Mouse (Mus musculus): ENCODE measurements at regions not wholly inside any gene's neighbourhood (a gene's known extent, or its start where the extent isn't known, plus 50 kb on each side); places are given as distances from the start of the nearest gene placed in this dataset.

GRCm38 (mm10) chr9:66646226-66646625 is 53.3 kb upstream of the Usp3 start:
- Histone ChIP-seq H3K4me3 (replicated peaks) (no peak overlapping the region), H3K9me3 (no peaks in the 10 kb centered on the region), H3K36me3 (replicated peaks; ENCODE audit: low read length) (no peaks in the 10 kb centered on the region), H3K4me1 (peaks cover 65% of the 10 kb centered on the region), H3K27me3 (replicated peaks) (peaks cover 4% of the 10 kb centered on the region)
- TF ChIP-seq GATA1 (IDR thresholded peaks at IDR 0.05; ENCODE audit: borderline replicate concordance, low read length), result no peak
- TF ChIP-seq FLI1 (IDR thresholded peaks at IDR 0.05; ENCODE audit: low read length), result no peak

GRCm38 (mm10) chr9:66651306-66651705 is 58.4 kb upstream of the Usp3 start:
- Histone ChIP-seq H3K36me3 (replicated peaks; ENCODE audit: low read length) (no peaks in the 10 kb centered on the region), H3K4me3 (replicated peaks) (no peak overlapping the region), H3K9me3 (no peaks in the 10 kb centered on the region), H3K27me3 (replicated peaks) (peaks cover 14% of the 10 kb centered on the region), H3K4me1 (peaks cover 17% of the 10 kb centered on the region)
- no peak for TF ChIP-seq FLI1 (IDR thresholded peaks at IDR 0.05; ENCODE audit: low read length)
- no peak for TF ChIP-seq GATA1 (IDR thresholded peaks at IDR 0.05; ENCODE audit: borderline replicate concordance, low read length)

GRCm38 (mm10) chr9:66657116-66657758 is 56.2 kb upstream of the Car12 start:
- Histone ChIP-seq H3K4me1 (peaks cover 2% of the 10 kb centered on the region; the same call in 1 of the 2 replicates), H3K4me3 (replicated peaks) (no peak overlapping the region), H3K27me3 (replicated peaks) (peaks cover 41% of the 10 kb centered on the region), H3K36me3 (replicated peaks; ENCODE audit: low read length) (no peaks in the 10 kb centered on the region), H3K9me3 (no peaks in the 10 kb centered on the region)
- TF ChIP-seq FLI1 (IDR thresholded peaks at IDR 0.05; ENCODE audit: low read length) (no peak), GATA1 (IDR thresholded peaks at IDR 0.05; ENCODE audit: borderline replicate concordance, low read length) (no peak)

- TF ChIP-seq FLI1 (IDR thresholded peaks at IDR 0.05; ENCODE audit: low read length) (no peak), GATA1 (IDR thresholded peaks at IDR 0.05; ENCODE audit: borderline replicate concordance, low read length) (no peak)
- no peaks in the 10 kb centered on the region for H3K9me3 ChIP-seq
Measured at GRCm38 (mm10) chr9:66658707-66659242, 54.7 kb upstream of the Car12 start.

DNA sequence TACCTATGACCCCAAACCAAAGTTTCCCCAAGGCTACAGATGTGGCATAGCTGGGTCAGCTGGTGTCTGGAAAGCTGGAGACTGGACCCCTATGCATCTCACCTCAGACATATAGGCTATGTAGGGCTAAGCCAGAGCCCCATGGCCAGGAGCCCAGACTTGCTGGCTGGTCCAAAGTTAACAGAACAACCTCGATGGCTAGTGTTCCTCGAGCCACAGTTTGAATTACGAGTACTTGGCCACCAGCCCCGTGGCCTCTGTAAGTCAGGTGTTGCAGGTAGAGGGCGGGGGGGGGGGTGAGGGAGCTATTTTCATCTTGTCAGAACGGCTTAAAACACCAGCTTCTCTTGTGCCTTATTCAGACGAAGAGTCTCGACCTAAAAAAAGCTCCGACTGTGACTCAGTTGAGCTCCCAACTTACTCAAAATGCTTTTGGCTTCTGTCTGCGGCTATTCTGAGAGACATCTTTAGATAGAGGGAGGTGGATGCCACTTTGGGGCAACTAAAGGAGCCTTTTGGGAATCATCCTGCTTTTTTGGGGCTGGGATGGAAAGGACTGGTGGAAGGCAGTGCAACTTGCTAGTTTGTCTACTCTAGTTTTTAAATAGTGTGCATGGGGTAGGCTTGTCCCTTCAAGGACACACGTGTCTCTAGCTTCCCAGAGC is 53.6 kb upstream of the Car12 start:
- TF ChIP-seq FLI1 (IDR thresholded peaks at IDR 0.05; ENCODE audit: low read length), result no peak
- TF ChIP-seq GATA1 (IDR thresholded peaks at IDR 0.05; ENCODE audit: borderline replicate concordance, low read length), result no peak
- no peaks in the 10 kb centered on the region for H3K36me3 ChIP-seq (replicated peaks; ENCODE audit: low read length)
- H3K9me3 ChIP-seq, result peaks cover 7% of the 10 kb centered on the region; the same call in 1 of the 2 replicates
- peaks cover 9% of the 10 kb centered on the region for H3K4me1 ChIP-seq
- H3K27me3 ChIP-seq (replicated peaks), result peaks cover 33% of the 10 kb centered on the region
- H3K4me3 ChIP-seq (replicated peaks), result no peak overlapping the region

More at GRCm38 (mm10) chr9:66658707-66659242, 54.7 kb upstream of the Car12 start:
- Histone ChIP-seq H3K36me3 (replicated peaks; ENCODE audit: low read length) (no peaks in the 10 kb centered on the region), H3K27me3 (replicated peaks) (peaks cover 36% of the 10 kb centered on the region), H3K4me1 (peaks cover 9% of the 10 kb centered on the region), H3K4me3 (replicated peaks) (no peak overlapping the region)

DNA sequence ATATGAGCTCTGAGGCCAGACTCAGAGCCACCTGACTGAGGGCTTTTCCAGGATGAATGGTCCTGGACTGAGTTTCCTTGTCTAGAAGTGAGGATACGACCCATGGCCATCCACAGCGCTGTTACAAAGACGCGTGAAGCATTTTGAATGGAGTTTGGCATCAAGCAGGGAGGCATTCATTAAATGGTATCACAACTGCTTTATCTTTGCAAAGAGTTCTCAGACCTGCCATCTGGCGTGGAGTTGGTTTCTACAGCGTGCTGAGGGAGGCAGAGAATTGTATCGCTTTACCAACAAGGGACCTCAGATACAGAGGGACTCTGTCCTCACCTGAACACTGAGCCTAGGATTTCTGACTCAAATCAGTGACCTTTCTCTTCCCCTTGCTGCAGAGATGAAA is 51.9 kb upstream of the Car12 start:
- no peak for TF ChIP-seq GATA1 (IDR thresholded peaks at IDR 0.05; ENCODE audit: borderline replicate concordance, low read length)
- no peak for TF ChIP-seq FLI1 (IDR thresholded peaks at IDR 0.05; ENCODE audit: low read length)
- Histone ChIP-seq H3K4me3 (replicated peaks) (no peak overlapping the region), H3K9me3 (peaks cover 7% of the 10 kb centered on the region; the same call in 1 of the 2 replicates), H3K4me1 (peaks cover 15% of the 10 kb centered on the region), H3K36me3 (replicated peaks; ENCODE audit: low read length) (no peaks in the 10 kb centered on the region), H3K27me3 (replicated peaks) (peaks cover 29% of the 10 kb centered on the region)

DNA sequence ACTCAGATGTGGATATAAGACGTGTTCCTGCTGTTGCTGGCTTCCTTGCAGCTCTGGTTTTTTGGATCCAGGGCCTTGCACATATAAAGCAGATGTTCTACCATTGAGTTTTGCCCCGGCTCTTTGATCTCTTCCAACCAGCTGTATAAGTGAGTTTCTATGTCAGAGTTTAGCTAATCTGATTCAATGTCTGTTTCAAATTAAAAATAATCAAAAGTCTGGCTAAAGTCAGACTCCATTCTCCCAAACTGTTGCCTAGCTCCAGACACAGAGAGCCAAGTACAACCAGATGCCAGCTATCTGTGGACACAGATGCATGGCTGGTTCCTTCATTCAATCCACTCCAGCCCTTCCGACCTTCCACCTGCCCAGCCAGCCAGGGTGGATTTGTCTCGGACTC is 51.0 kb upstream of the Car12 start:
- Histone ChIP-seq H3K4me3 (replicated peaks) (no peak overlapping the region), H3K36me3 (replicated peaks; ENCODE audit: low read length) (no peaks in the 10 kb centered on the region), H3K27me3 (replicated peaks) (peaks cover 24% of the 10 kb centered on the region), H3K4me1 (peaks cover 15% of the 10 kb centered on the region), H3K9me3 (peaks cover 7% of the 10 kb centered on the region; the same call in 1 of the 2 replicates)
- TF ChIP-seq GATA1 (IDR thresholded peaks at IDR 0.05; ENCODE audit: borderline replicate concordance, low read length) (no peak), FLI1 (IDR thresholded peaks at IDR 0.05; ENCODE audit: low read length) (no peak)
